Mouse (Mus musculus): Measurements from ENCODE around the gene Cryzl2.

GRCm38 (mm10) chr1:157417861-157418260 lies 40.5 kb upstream of the Cryzl2 start:
- no peak for TF ChIP-seq CTCF (IDR thresholded peaks at IDR 0.05; ENCODE audit: control insufficient read depth, insufficient read depth, low read length)
- TF ChIP-seq POLR2A (IDR thresholded peaks at IDR 0.05; ENCODE audit: borderline replicate concordance, control insufficient read depth, low read depth, low read length), result no peak
